Mouse (Mus musculus) erythroid progenitor cell, adult 5-6 weeks (primary cell): ENCODE results near the gene Cxcl14. TPM values are rescaled to one million over a fixed set of nuclear protein-coding genes. Genes with fewer than 3 reads are reported as not detected.

Experiments used
- ATAC-seq: replicated peaks from 2 replicates; pipeline ENCODE4 v1.8.0; 2016; ENCODE audit warnings: moderate number of reproducible peaks, mild to moderate bottlenecking, moderate TSS enrichment, inconsistent platforms; ENCODE audit not compliant: poor library complexity, low FRiP score, severe bottlenecking
- total RNA-seq, 2 experiments: library from RNA; stranded (forward) in 1 of 2; stranded (reverse) in 1 of 2; fragments of 150-400 nt in 1 of 2; fragments of 186-747, 209-891 nt in 1 of 2; gene quantifications; 2 replicates each; pipeline versions ENCODE4 v1.2.3 to v1.2.4; 2015 to 2017; ENCODE audit warnings: low replicate concordance in 2 of 2

Cxcl14 gene
- 1.1 and 2.9 TPM in 2 replicates for total RNA-seq (2015; ENCODE audit: low replicate concordance)
- 1.9 and 2.6 TPM in 2 replicates for total RNA-seq (2017; ENCODE audit: low replicate concordance)

GRCm38 (mm10) chr13:56295943-56296658, at the start of gene Cxcl14:
Gene Cxcl14 (minus strand): TSS chr13:56296551.
- ATAC-seq = no peak

- no peak for ATAC-seq
Measured at GRCm38 (mm10) chr13:56344355-56344754, 48.0 kb upstream of the Cxcl14 start.

GRCm38 (mm10) chr13:56342491-56342890, 46.1 kb upstream of the Cxcl14 start:
- no peak for ATAC-seq

GRCm38 (mm10) chr13:56340513-56340912, 44.2 kb upstream of the Cxcl14 start:
- no peak for ATAC-seq

GRCm38 (mm10) chr13:56339816-56340215, 43.5 kb upstream of the Cxcl14 start:
- ATAC-seq = no peak

- ATAC-seq = no peak
Measured at GRCm38 (mm10) chr13:56336982-56337381, 40.6 kb upstream of the Cxcl14 start.

GRCm38 (mm10) chr13:56334802-56335690, 38.7 kb upstream of the Cxcl14 start:
- no peak for ATAC-seq

- ATAC-seq = no peak
Measured at GRCm38 (mm10) chr13:56334236-56334635, 37.9 kb upstream of the Cxcl14 start.

- no peak for ATAC-seq
Measured at GRCm38 (mm10) chr13:56332356-56332755, 36.0 kb upstream of the Cxcl14 start.

GRCm38 (mm10) chr13:56330603-56331455, 34.5 kb upstream of the Cxcl14 start:
- no peak for ATAC-seq

- no peak for ATAC-seq
Measured at GRCm38 (mm10) chr13:56329769-56330168, 33.4 kb upstream of the Cxcl14 start.

GRCm38 (mm10) chr13:56329165-56329564, 32.8 kb upstream of the Cxcl14 start:
- no peak for ATAC-seq

- no peak for ATAC-seq
Measured at GRCm38 (mm10) chr13:56327779-56328178, 31.4 kb upstream of the Cxcl14 start.

- ATAC-seq = no peak
Measured at GRCm38 (mm10) chr13:56321635-56322034, 25.3 kb upstream of the Cxcl14 start.

GRCm38 (mm10) chr13:56316930-56317329, 20.6 kb upstream of the Cxcl14 start:
- no peak for ATAC-seq

GRCm38 (mm10) chr13:56315201-56315600, 18.9 kb upstream of the Cxcl14 start:
- ATAC-seq = no peak

- ATAC-seq = no peak
Measured at GRCm38 (mm10) chr13:56305058-56305457, 8.7 kb upstream of the Cxcl14 start.

GRCm38 (mm10) chr13:56304453-56304852, 8.1 kb upstream of the Cxcl14 start:
- no peak for ATAC-seq

- no peak for ATAC-seq
Measured at GRCm38 (mm10) chr13:56299336-56299735, 3.0 kb upstream of the Cxcl14 start.

GRCm38 (mm10) chr13:56296659-56297020, 289 bp upstream of the Cxcl14 start:
- no peak for ATAC-seq
